Mouse (Mus musculus) kidney, embryonic 14.5 days (tissue): Measurements from ENCODE around the gene Lmln. TPM values are rescaled to one million over a fixed set of nuclear protein-coding genes. Genes with fewer than 3 reads are reported as not detected.
A peak's percentile ranks its signal among the peaks of the same experiment; 100 is the strongest.

Experiments
- ATAC-seq: fragments of 200-750 bp; cut with Nextera tagmentation; 2 replicates; pipeline ENCODE4 v1.8.0; 2017; ENCODE audit warnings: moderate number of reproducible peaks, mild to moderate bottlenecking, moderate TSS enrichment, moderate library complexity; ENCODE audit not compliant: low FRiP score, low TSS enrichment
- H3K27ac ChIP-seq: fragments of 300-500 bp; sonication (generic); 2 replicates; pipeline ENCODE4 v1.5.1; 2014; ENCODE audit warnings: low read depth, mild to moderate bottlenecking, low read length, moderate library complexity, mixed read lengths
- H3K27me3 ChIP-seq: fragments of 300-500 bp; sonication (generic); 2 replicates; pipeline ENCODE4 v1.6.1; 2014; ENCODE audit warnings: mild to moderate bottlenecking, low read length; ENCODE audit not compliant: control insufficient read depth, insufficient read depth
- H3K36me3 ChIP-seq: fragments of 300-500 bp; sonication (generic); 2 replicates; pipeline ENCODE4 v1.6.1; 2014; ENCODE audit warnings: low read length, mixed read lengths; ENCODE audit not compliant: control insufficient read depth, insufficient read depth
- H3K4me1 ChIP-seq: fragments of 300-500 bp; sonication (generic); 2 replicates; pipeline ENCODE4 v1.6.1; 2014; ENCODE audit warnings: low read length, mixed read lengths; ENCODE audit not compliant: control insufficient read depth, insufficient read depth
- H3K4me2 ChIP-seq: fragments of 300-500 bp; sonication (generic); replicated peaks from 2 replicates; pipeline ENCODE4 v1.6.1; 2014; ENCODE audit warnings: low read depth, mild to moderate bottlenecking, low read length
- H3K4me3 ChIP-seq: fragments of 300-500 bp; sonication (generic); 2 replicates; pipeline ENCODE4 v1.5.1; 2014; ENCODE audit warnings: mild to moderate bottlenecking, low read length
- H3K9ac ChIP-seq: fragments of 300-500 bp; sonication (generic); 2 replicates; pipeline ENCODE4 v1.6.1; 2014; ENCODE audit warnings: low read depth, mild to moderate bottlenecking, low read length, moderate library complexity
- H3K9me3 ChIP-seq: fragments of 300-500 bp; sonication (generic); 2 replicates; pipeline ENCODE4 v1.6.1; 2016; ENCODE audit warnings: low read length; ENCODE audit not compliant: control insufficient read depth
- WGBS: fragments of 180-500 bp; shearing (Covaris S2); extraction: QIAGEN DNeasy Blood & Tissue Kit; methylation state at CpG from one replicate; pipeline ENCODE4 v1.1.7; 2014; 5-methylcytosine and 5-hydroxymethylcytosine counted together
- polyA plus RNA-seq: library from polyadenylated mRNA; unstranded; fragments of >200 nt; fragmentation: Nextera tagmentation; extraction: Ambion mirVana; gene quantifications from 2 replicates; pipeline ENCODE4 v1.2.1, GENCODE M21; 2014

The Lmln gene
- polyA plus RNA-seq: 1.5 and 5.0 TPM in 2 replicates

GRCm38 (mm10) chr16:33062024-33062681 lies at the start of gene Lmln:
Lmln (plus strand) TSS chr16:33062521.
- Histone ChIP-seq H3K4me2 (peak within 1 kb of the TSS; percentile 85), H3K27ac (peak within 1 kb of the TSS; percentile 80), H3K9me3 (no peaks in the 10 kb centered on the region), H3K4me1 (peaks cover 23% of the 10 kb centered on the region), H3K36me3 (peaks cover 38% of the 10 kb centered on the region), H3K4me3 (peak within 1 kb of the TSS; percentile 81), H3K27me3 (no peaks in the 10 kb centered on the region), H3K9ac (peak within 1 kb of the TSS; percentile 80)
- ATAC-seq: peak; percentile 97
- WGBS: under 1% methylated on average over 55 of the region's 64 CpGs

GRCm38 (mm10) chr16:33013801-33014200 lies 48.5 kb upstream of the Lmln start:
- H3K4me1 ChIP-seq: no peaks in the 10 kb centered on the region
- H3K4me2 ChIP-seq: no peak overlapping the region
- no peak overlapping the region for H3K27ac ChIP-seq
- WGBS: 92% methylated on average over 5 of the region's 5 CpGs
- no peaks in the 10 kb centered on the region for H3K27me3 ChIP-seq
- H3K36me3 ChIP-seq: peaks cover 59% of the 10 kb centered on the region
- H3K9me3 ChIP-seq: no peaks in the 10 kb centered on the region
- no peak for ATAC-seq
- no peak overlapping the region for H3K4me3 ChIP-seq
- no peak overlapping the region for H3K9ac ChIP-seq

- Histone ChIP-seq H3K9ac (no peak overlapping the region), H3K27me3 (no peaks in the 10 kb centered on the region), H3K4me3 (no peak overlapping the region), H3K27ac (no peak overlapping the region), H3K9me3 (no peaks in the 10 kb centered on the region), H3K4me2 (no peak overlapping the region), H3K4me1 (no peaks in the 10 kb centered on the region), H3K36me3 (peaks cover 48% of the 10 kb centered on the region)
- 94% methylated on average over 1 of the region's 1 CpGs for WGBS
- no peak for ATAC-seq
These were observed 47.4 kb upstream of the Lmln start for GRCm38 (mm10) chr16:33014921-33015320.

GRCm38 (mm10) chr16:33015396-33015907 lies 46.9 kb upstream of the Lmln start:
- 93% methylated on average over 3 of the region's 3 CpGs for WGBS
- Histone ChIP-seq H3K4me2 (no peak overlapping the region), H3K27ac (no peak overlapping the region), H3K27me3 (no peaks in the 10 kb centered on the region), H3K4me3 (no peak overlapping the region), H3K9ac (no peak overlapping the region), H3K4me1 (no peaks in the 10 kb centered on the region), H3K36me3 (peaks cover 43% of the 10 kb centered on the region), H3K9me3 (no peaks in the 10 kb centered on the region)
- ATAC-seq: no peak

GRCm38 (mm10) chr16:33015986-33016385 lies 46.3 kb upstream of the Lmln start:
- Histone ChIP-seq H3K36me3 (peaks cover 40% of the 10 kb centered on the region), H3K4me3 (no peak overlapping the region), H3K4me1 (no peaks in the 10 kb centered on the region), H3K27ac (no peak overlapping the region), H3K27me3 (no peaks in the 10 kb centered on the region), H3K9ac (no peak overlapping the region), H3K9me3 (no peaks in the 10 kb centered on the region), H3K4me2 (no peak overlapping the region)
- no peak for ATAC-seq
- 90% methylated on average over 2 of the region's 2 CpGs for WGBS

GRCm38 (mm10) chr16:33017677-33018349 lies 44.5 kb upstream of the Lmln start:
- 78% methylated on average over 5 of the region's 5 CpGs for WGBS
- H3K4me3 ChIP-seq: no peak overlapping the region
- H3K9me3 ChIP-seq: no peaks in the 10 kb centered on the region
- no peak overlapping the region for H3K4me2 ChIP-seq
- H3K4me1 ChIP-seq: no peaks in the 10 kb centered on the region
- peaks cover 29% of the 10 kb centered on the region for H3K36me3 ChIP-seq
- no peaks in the 10 kb centered on the region for H3K27me3 ChIP-seq
- no peak overlapping the region for H3K9ac ChIP-seq
- no peak overlapping the region for H3K27ac ChIP-seq
- ATAC-seq: no peak

- no peaks in the 10 kb centered on the region for H3K27me3 ChIP-seq
- peaks cover 15% of the 10 kb centered on the region; the same call in 1 of the 2 replicates for H3K36me3 ChIP-seq
- peak overlapping the region; percentile 29; the same call in 1 of the 2 replicates for H3K4me2 ChIP-seq
- ATAC-seq: peak; percentile 79
- H3K4me3 ChIP-seq: no peak overlapping the region
- H3K9me3 ChIP-seq: no peaks in the 10 kb centered on the region
- 46% methylated on average over 21 of the region's 21 CpGs for WGBS
- H3K27ac ChIP-seq: peak overlapping the region; percentile 74; the same call in 1 of the 2 replicates
- H3K9ac ChIP-seq: peak overlapping the region; percentile 8; the same call in 1 of the 2 replicates
- H3K4me1 ChIP-seq: no peaks in the 10 kb centered on the region
These were observed 43.1 kb upstream of the Lmln start for GRCm38 (mm10) chr16:33019117-33019770.

- H3K27ac ChIP-seq: no peak overlapping the region
- H3K9me3 ChIP-seq: no peaks in the 10 kb centered on the region
- H3K9ac ChIP-seq: no peak overlapping the region
- no peak overlapping the region for H3K4me2 ChIP-seq
- no peak for ATAC-seq
- H3K4me3 ChIP-seq: no peak overlapping the region
- no peaks in the 10 kb centered on the region for H3K27me3 ChIP-seq
- peaks cover 6% of the 10 kb centered on the region; the same call in 1 of the 2 replicates for H3K36me3 ChIP-seq
- WGBS: 75% methylated on average over 3 of the region's 3 CpGs
- H3K4me1 ChIP-seq: no peaks in the 10 kb centered on the region
These were observed 40.9 kb upstream of the Lmln start for GRCm38 (mm10) chr16:33021381-33021780.
